Mouse (Mus musculus) bone marrow, adult 2 months (tissue): Measurements from ENCODE around the gene Lect2. TPM values are rescaled to one million over a fixed set of nuclear protein-coding genes. Genes with fewer than 3 reads are reported as not detected.
A peak's percentile ranks its signal among the peaks of the same experiment; 100 is the strongest.

ENCODE experiments used
- H3K27ac ChIP-seq: fragments of 200-500 bp; 2 replicates; pipeline ENCODE4 v1.5.1; 2012; ENCODE audit warnings: low read depth, mild to moderate bottlenecking, control low read depth, inconsistent platforms, low read length; ENCODE audit not compliant: control insufficient read depth, poor library complexity, insufficient read depth
- H3K4me1 ChIP-seq: fragments of 200-500 bp; 2 replicates; pipeline ENCODE4 v1.6.1; 2011; ENCODE audit warnings: low read length; ENCODE audit not compliant: control insufficient read depth, insufficient read depth
- H3K4me3 ChIP-seq: fragments of 200-500 bp; replicated peaks from 2 replicates; pipeline ENCODE3; 2011; ENCODE audit warnings: mild to moderate bottlenecking, low read depth, low read length, control low read depth; ENCODE audit not compliant: control insufficient read depth
- CTCF ChIP-seq: fragments of 200-500 bp; IDR thresholded peaks from 2 replicates; pipeline ENCODE4 v1.5.1; 2011; ENCODE audit warnings: low read length, control low read depth; ENCODE audit not compliant: control insufficient read depth, insufficient read depth
- POLR2A ChIP-seq: fragments of 200-500 bp; IDR thresholded peaks from 2 replicates; pipeline ENCODE4 v1.6.1; 2011; ENCODE audit warnings: low read depth, mild to moderate bottlenecking, control low read depth, low read length, borderline replicate concordance; ENCODE audit not compliant: control insufficient read depth
- WGBS: fragments of 180-500 bp; shearing (Covaris S2); methylation state at CpG from one replicate; pipeline ENCODE4 v1.1.7; 2018; 5-methylcytosine and 5-hydroxymethylcytosine counted together
- polyA plus RNA-seq: library from polyadenylated mRNA; stranded (reverse); fragments of >200 nt; gene quantifications from 2 replicates; pipeline ENCODE4 v1.2.4, GENCODE M21; 2011; ENCODE audit warnings: low replicate concordance; ENCODE audit not compliant: missing spikeins, insufficient read depth, insufficient read length

Gene Lect2
- polyA plus RNA-seq, 1 experiment: not detected

- WGBS: 72% methylated on average over 4 of the region's 4 CpGs
- Histone ChIP-seq H3K4me3 (no peak overlapping the region), H3K4me1 (no peaks in the 10 kb centered on the region; the same call in 1 of the 2 replicates), H3K27ac (no peak overlapping the region)
- TF ChIP-seq POLR2A (no peak), CTCF (no peak)
Measured at GRCm38 (mm10) chr13:56575074-56575473, 26.8 kb upstream of the Lect2 start.

- Histone ChIP-seq H3K27ac (no peak overlapping the region), H3K4me3 (no peak overlapping the region), H3K4me1 (no peaks in the 10 kb centered on the region)
- TF ChIP-seq CTCF: no peak
- TF ChIP-seq POLR2A: no peak
- WGBS: 33% methylated on average over 8 of the region's 8 CpGs
Measured at GRCm38 (mm10) chr13:56571645-56572044, 23.3 kb upstream of the Lect2 start.

- Histone ChIP-seq H3K27ac (no peak overlapping the region), H3K4me1 (no peaks in the 10 kb centered on the region), H3K4me3 (no peak overlapping the region)
- TF ChIP-seq POLR2A (no peak), CTCF (no peak)
- WGBS: 88% methylated on average over 10 of the region's 10 CpGs
Measured at GRCm38 (mm10) chr13:56566336-56566735, 18.0 kb upstream of the Lect2 start.

GRCm38 (mm10) chr13:56563075-56563474 lies 14.8 kb upstream of the Lect2 start:
- TF ChIP-seq CTCF (peak; percentile 54), POLR2A (no peak)
- 25% methylated on average over 6 of the region's 6 CpGs for WGBS
- H3K27ac ChIP-seq: no peak overlapping the region
- H3K4me1 ChIP-seq: no peaks in the 10 kb centered on the region
- no peak overlapping the region for H3K4me3 ChIP-seq

GRCm38 (mm10) chr13:56561129-56561528 lies 12.8 kb upstream of the Lect2 start:
- Histone ChIP-seq H3K4me1 (no peaks in the 10 kb centered on the region), H3K4me3 (no peak overlapping the region), H3K27ac (no peak overlapping the region)
- no peak for TF ChIP-seq POLR2A
- TF ChIP-seq CTCF: no peak
- WGBS: 81% methylated on average over 8 of the region's 8 CpGs

GRCm38 (mm10) chr13:56559841-56560370 lies 11.6 kb upstream of the Lect2 start:
- 74% methylated on average over 6 of the region's 6 CpGs for WGBS
- Histone ChIP-seq H3K4me1 (no peaks in the 10 kb centered on the region), H3K4me3 (no peak overlapping the region), H3K27ac (no peak overlapping the region)
- TF ChIP-seq POLR2A: no peak
- TF ChIP-seq CTCF: no peak

- WGBS: 50% methylated on average over 3 of the region's 3 CpGs
- no peak overlapping the region for H3K27ac ChIP-seq
- H3K4me1 ChIP-seq: no peaks in the 10 kb centered on the region
- H3K4me3 ChIP-seq: no peak overlapping the region
- TF ChIP-seq POLR2A (no peak), CTCF (no peak)
Measured at GRCm38 (mm10) chr13:56558811-56559210, 10.5 kb upstream of the Lect2 start.

- Histone ChIP-seq H3K4me3 (no peak overlapping the region), H3K4me1 (no peaks in the 10 kb centered on the region), H3K27ac (no peak overlapping the region)
- WGBS: 63% methylated on average over 3 of the region's 3 CpGs
- TF ChIP-seq POLR2A (no peak), CTCF (no peak)
Measured at GRCm38 (mm10) chr13:56556701-56557100, 8.4 kb upstream of the Lect2 start.

- no peak for TF ChIP-seq CTCF
- no peak for TF ChIP-seq POLR2A
- 0% methylated on average over 1 of the region's 1 CpGs for WGBS
- H3K4me1 ChIP-seq: no peaks in the 10 kb centered on the region
- H3K4me3 ChIP-seq: no peak overlapping the region
- no peak overlapping the region for H3K27ac ChIP-seq
Measured at GRCm38 (mm10) chr13:56555957-56556356, 7.7 kb upstream of the Lect2 start.
